Mouse (Mus musculus): ENCODE results near the gene Mcm6. TPM values are rescaled to one million over a fixed set of nuclear protein-coding genes. Genes with fewer than 3 reads are reported as not detected.

Mcm6 gene
- total and polyA plus RNA-seq, 2 experiments: 2.1 to 7.1 TPM

GRCm38 (mm10) chr1:128399941-128400915, 40.8 kb upstream of the Mcm6 start:
- Histone ChIP-seq H3K9ac (ENCODE audit: low read depth, low read length) (no peak overlapping the region), H3K79me2 (ENCODE audit: control insufficient read depth, insufficient read depth, low read length) (no peaks in the 10 kb centered on the region; the same call in 1 of the 2 replicates), H3K4me3 (ENCODE audit: insufficient read depth, low read depth, low read length) (no peak overlapping the region), H3K27me3 (ENCODE audit: control insufficient read depth, insufficient read depth, low read length) (no peaks in the 10 kb centered on the region), H3K4me1 (ENCODE audit: control insufficient read depth, insufficient read depth, low read length) (no peaks in the 10 kb centered on the region), H3K27ac (replicated peaks; ENCODE audit: insufficient read depth, low read depth, low read length) (no peak overlapping the region), H3K36me3 (ENCODE audit: control insufficient read depth, insufficient read depth, low read length) (peaks cover 43% of the 10 kb centered on the region)
- TF ChIP-seq CTCF (IDR thresholded peaks at IDR 0.05; ENCODE audit: low read depth, low read length) (no peak), POLR2A (IDR thresholded peaks at IDR 0.05; ENCODE audit: extremely low read depth, insufficient read depth, low read length) (no peak)
- 63% methylated on average over 5 of the region's 5 CpGs for WGBS
- DNase-seq (ENCODE audit: extremely low read depth, low read depth, low spot score): no peak

DNA sequence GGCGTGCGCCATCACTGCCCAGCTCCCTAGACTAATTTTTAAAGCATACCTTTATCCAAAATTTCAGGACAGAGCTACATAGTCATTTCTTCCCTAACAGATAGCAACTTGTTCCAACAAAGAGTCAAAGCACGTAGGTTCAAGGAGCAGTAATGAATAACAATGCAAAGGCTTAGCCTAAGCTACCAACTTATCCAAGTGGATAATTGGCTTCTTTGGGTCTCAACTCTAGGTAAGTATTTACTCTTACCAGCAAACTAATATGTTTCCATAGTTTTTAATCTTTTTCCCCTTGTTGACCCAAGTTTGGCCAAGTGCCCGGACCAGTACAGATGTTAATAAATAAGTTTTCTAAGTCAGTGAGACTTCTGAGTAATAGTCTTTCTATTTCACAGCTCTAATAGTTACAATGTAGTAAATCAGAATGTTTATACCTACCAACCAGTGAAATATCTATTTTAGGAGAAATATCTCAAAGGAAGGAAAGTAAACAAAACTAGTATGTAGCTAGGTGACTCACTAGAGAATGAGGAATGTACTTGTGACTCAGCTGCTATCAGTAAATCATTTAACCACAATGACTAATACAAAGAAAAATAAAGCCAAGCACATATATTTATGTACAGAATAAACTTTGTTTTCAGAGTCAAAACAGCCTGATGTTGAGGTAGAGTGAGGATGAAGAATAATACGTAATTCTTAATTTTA, 39.4 kb upstream of the Mcm6 start:
- 78% methylated on average over 5 of the region's 5 CpGs for WGBS
- Histone ChIP-seq H3K4me3 (ENCODE audit: insufficient read depth, low read depth, low read length) (no peak overlapping the region), H3K36me3 (ENCODE audit: control insufficient read depth, insufficient read depth, low read length) (peaks cover 33% of the 10 kb centered on the region), H3K27me3 (ENCODE audit: control insufficient read depth, insufficient read depth, low read length) (no peaks in the 10 kb centered on the region), H3K9ac (ENCODE audit: low read depth, low read length) (no peak overlapping the region), H3K27ac (replicated peaks; ENCODE audit: insufficient read depth, low read depth, low read length) (no peak overlapping the region), H3K4me1 (ENCODE audit: control insufficient read depth, insufficient read depth, low read length) (no peaks in the 10 kb centered on the region), H3K79me2 (ENCODE audit: control insufficient read depth, insufficient read depth, low read length) (no peaks in the 10 kb centered on the region; the same call in 1 of the 2 replicates)
- TF ChIP-seq CTCF (IDR thresholded peaks at IDR 0.05; ENCODE audit: low read depth, low read length) (no peak), POLR2A (IDR thresholded peaks at IDR 0.05; ENCODE audit: extremely low read depth, insufficient read depth, low read length) (no peak)
- no peak for DNase-seq (ENCODE audit: extremely low read depth, low read depth, low spot score)

- TF ChIP-seq CTCF (IDR thresholded peaks at IDR 0.05; ENCODE audit: low read depth, low read length): no peak
- TF ChIP-seq POLR2A (IDR thresholded peaks at IDR 0.05; ENCODE audit: extremely low read depth, insufficient read depth, low read length): no peak
- no peak overlapping the region for H3K27ac ChIP-seq (replicated peaks; ENCODE audit: insufficient read depth, low read depth, low read length)
- H3K79me2 ChIP-seq (ENCODE audit: control insufficient read depth, insufficient read depth, low read length): no peaks in the 10 kb centered on the region; the same call in 1 of the 2 replicates
- H3K4me3 ChIP-seq (ENCODE audit: insufficient read depth, low read depth, low read length): no peak overlapping the region
- DNase-seq (ENCODE audit: extremely low read depth, low read depth, low spot score): no peak
- no peaks in the 10 kb centered on the region for H3K4me1 ChIP-seq (ENCODE audit: control insufficient read depth, insufficient read depth, low read length)
- no peaks in the 10 kb centered on the region for H3K27me3 ChIP-seq (ENCODE audit: control insufficient read depth, insufficient read depth, low read length)
- 90% methylated on average over 3 of the region's 3 CpGs for WGBS
- no peak overlapping the region for H3K9ac ChIP-seq (ENCODE audit: low read depth, low read length)
- H3K36me3 ChIP-seq (ENCODE audit: control insufficient read depth, insufficient read depth, low read length): peaks cover 26% of the 10 kb centered on the region
These were observed 35.2 kb upstream of the Mcm6 start for GRCm38 (mm10) chr1:128394657-128395056.

- Histone ChIP-seq H3K36me3 (ENCODE audit: control insufficient read depth, insufficient read depth, low read length) (peaks cover 33% of the 10 kb centered on the region), H3K27ac (replicated peaks; ENCODE audit: insufficient read depth, low read depth, low read length) (no peak overlapping the region), H3K9ac (ENCODE audit: low read depth, low read length) (no peak overlapping the region), H3K79me2 (ENCODE audit: control insufficient read depth, insufficient read depth, low read length) (no peaks in the 10 kb centered on the region; the same call in 1 of the 2 replicates), H3K4me3 (ENCODE audit: insufficient read depth, low read depth, low read length) (no peak overlapping the region), H3K27me3 (ENCODE audit: control insufficient read depth, insufficient read depth, low read length) (no peaks in the 10 kb centered on the region), H3K4me1 (ENCODE audit: control insufficient read depth, insufficient read depth, low read length) (no peaks in the 10 kb centered on the region)
- TF ChIP-seq POLR2A (IDR thresholded peaks at IDR 0.05; ENCODE audit: extremely low read depth, insufficient read depth, low read length) (no peak), CTCF (IDR thresholded peaks at IDR 0.05; ENCODE audit: low read depth, low read length) (no peak)
- 94% methylated on average over 2 of the region's 2 CpGs for WGBS
- DNase-seq (ENCODE audit: extremely low read depth, low read depth, low spot score): no peak
These were observed 32.9 kb upstream of the Mcm6 start for GRCm38 (mm10) chr1:128392382-128392781.

- DNase-seq (ENCODE audit: extremely low read depth, low read depth, low spot score): no peak
- H3K4me3 ChIP-seq (ENCODE audit: insufficient read depth, low read depth, low read length): no peak overlapping the region
- H3K4me1 ChIP-seq (ENCODE audit: control insufficient read depth, insufficient read depth, low read length): no peaks in the 10 kb centered on the region
- no peaks in the 10 kb centered on the region for H3K79me2 ChIP-seq (ENCODE audit: control insufficient read depth, insufficient read depth, low read length)
- no peak for TF ChIP-seq CTCF (IDR thresholded peaks at IDR 0.05; ENCODE audit: low read depth, low read length)
- no peak for TF ChIP-seq POLR2A (IDR thresholded peaks at IDR 0.05; ENCODE audit: extremely low read depth, insufficient read depth, low read length)
- H3K36me3 ChIP-seq (ENCODE audit: control insufficient read depth, insufficient read depth, low read length): peaks cover 53% of the 10 kb centered on the region
- no peak overlapping the region for H3K9ac ChIP-seq (ENCODE audit: low read depth, low read length)
- H3K27ac ChIP-seq (replicated peaks; ENCODE audit: insufficient read depth, low read depth, low read length): no peak overlapping the region
- WGBS: 93% methylated on average over 7 of the region's 7 CpGs
- no peaks in the 10 kb centered on the region for H3K27me3 ChIP-seq (ENCODE audit: control insufficient read depth, insufficient read depth, low read length)
These were observed 27.0 kb upstream of the Mcm6 start for GRCm38 (mm10) chr1:128386487-128386886.

All from liver, adult 2 months (tissue).